Mouse (Mus musculus): ENCODE data around the gene Lrrc15.

GRCm38 (mm10) chr16:30266561-30266960 is 16.5 kb downstream of the Lrrc15 start:
- TF ChIP-seq POLR2AphosphoS2 (IDR thresholded peaks at IDR 0.05; ENCODE audit: low read length): no peak
- no peak for TF ChIP-seq POLR2A (IDR thresholded peaks at IDR 0.05; ENCODE audit: control insufficient read depth in 1 of 2, insufficient read depth in 1 of 2, low read depth in 1 of 2, low read length in 2 of 2, poor library complexity in 1 of 2)
- no peak for TF ChIP-seq CTCF (IDR thresholded peaks at IDR 0.05 in 2 of 3, conservative IDR thresholded peaks at IDR 0.05 in 1 of 3; ENCODE audit: control insufficient read depth in 1 of 3, insufficient read depth in 1 of 3, low read depth in 2 of 3, low read length in 3 of 3, poor library complexity in 1 of 3, severe bottlenecking in 1 of 3)
- no peak for TF ChIP-seq TAL1 (IDR thresholded peaks at IDR 0.05; ENCODE audit: low read length)
- TF ChIP-seq MAFK (IDR thresholded peaks at IDR 0.05; ENCODE audit: borderline replicate concordance, low read depth, low read length): no peak
- TF ChIP-seq EP300 (IDR thresholded peaks at IDR 0.05; ENCODE audit: low read depth in 1 of 2, low read length in 2 of 2): no peak

Measured in MEL (cell line).